ENCODE assay signal across 21 mouse cellular contexts in the genomic region with DNA sequence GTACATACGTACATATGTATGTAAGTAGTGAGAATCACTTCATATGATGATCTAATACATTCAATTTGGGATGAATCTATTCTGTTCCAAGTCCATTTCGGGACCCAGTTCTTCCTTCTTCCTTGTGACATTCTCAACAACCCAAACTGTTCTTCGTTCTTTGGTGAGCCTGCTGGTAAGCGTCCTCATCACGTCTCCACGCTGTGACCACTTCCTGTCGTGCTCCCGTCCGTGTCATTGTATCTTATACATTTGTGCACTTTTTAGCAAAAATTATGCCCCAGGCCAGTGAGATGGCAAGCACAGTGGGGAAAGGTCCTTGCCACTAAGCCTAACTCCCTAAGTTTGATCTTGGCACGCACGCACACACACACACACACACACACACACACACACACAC. TPM values are rescaled to one million over a fixed set of nuclear protein-coding genes. Genes with fewer than 3 reads are reported as not detected.
"Had no signal": no experiment of that assay in that cellular context is flagged by ENCODE, and none has a peak within 500 bp of the region (broad histone marks: within the 10 kb centered on the region; RNA-seq: fewer than 3 reads in every experiment).

No protein-coding gene starts in this region.

- H3K27me3 ChIP-seq: limb, embryonic 13.5 days; liver, embryonic 12.5 days; liver, embryonic 15.5 days; lung, embryonic 15.5 days; megakaryocyte, embryonic 14.5 days; neural tube, embryonic 13.5 days had no signal

- H3K4me1 ChIP-seq: limb, embryonic 10.5 days; limb, embryonic 13.5 days; lung, embryonic 15.5 days; neural tube, embryonic 13.5 days had no signal

- H3K4me3 ChIP-seq: limb, embryonic 10.5 days; limb, embryonic 13.5 days; liver, embryonic 12.5 days; liver, embryonic 15.5 days; lung, embryonic 15.5 days; megakaryocyte, embryonic 14.5 days; midbrain, embryonic 10.5 days; neural tube, embryonic 13.5 days had no signal

- ATAC-seq: liver, embryonic 12.5 days had no signal

- H3K27ac ChIP-seq: limb, embryonic 10.5 days; limb, embryonic 13.5 days; liver, embryonic 12.5 days; liver, embryonic 15.5 days; lung, embryonic 15.5 days; midbrain, embryonic 10.5 days; neural tube, embryonic 13.5 days; stomach, postnatal 0 days had no signal

- DNase-seq: kidney, adult 18-20 months; kidney, adult 9 months; kidney, postnatal 14 days; kidney, postnatal 4 days; liver; lung, adult 18-20 months; lung, postnatal 10 days; lung, postnatal 36 days; midbrain, embryonic 14.5 days; thymus, adult 2 months; thymus, postnatal 36 days had no signal

RNA-seq across cellular contexts. Expression of gene Ccl17, which starts 7.7 kb away (rescaled TPM):
- polyA plus RNA-seq: limb, embryonic 10.5 days; liver, embryonic 15.5 days; midbrain, embryonic 10.5 days; midbrain, embryonic 14.5 days; neural tube, embryonic 13.5 days; stomach, embryonic 14.5 days had no signal
